Mouse (Mus musculus): ENCODE results near the gene Sp110.
"Not testable (repeated sequence)": the region's sequence is repeated elsewhere in the genome, so short reads cannot be mapped to it uniquely, and the experiment has no call there.

DNA sequence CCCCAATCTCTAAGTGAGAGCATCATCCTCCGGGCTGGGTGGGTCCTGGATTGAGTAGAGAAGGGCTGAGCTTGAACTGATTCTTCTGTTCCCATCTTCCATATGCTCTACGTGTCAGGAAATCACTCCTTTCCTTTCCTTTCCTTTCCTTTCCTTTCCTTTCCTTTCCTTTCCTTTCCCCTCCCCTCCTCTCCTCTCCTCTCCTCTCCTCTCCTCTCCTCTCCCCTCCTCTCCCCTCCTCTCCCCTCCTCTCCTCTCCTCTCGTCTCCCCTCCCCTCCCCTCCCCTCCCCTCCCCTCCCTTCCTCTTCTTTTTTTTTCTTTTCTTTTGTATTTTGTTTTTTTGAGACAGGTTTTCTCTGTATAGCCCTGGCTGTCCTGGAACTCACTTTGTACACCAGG is 23.2 kb downstream of the Sp110 start, which contains the start of gene G530012D18Rik:
- not testable (repeated sequence) for TF ChIP-seq CTCF (IDR thresholded peaks at IDR 0.05; ENCODE audit: borderline replicate concordance, insufficient read depth, low read length); POLR2A (IDR thresholded peaks at IDR 0.05; ENCODE audit: low read depth, low read length)
